Mouse (Mus musculus): ENCODE data around the gene Dhx30.

Dhx30 gene

DNA sequence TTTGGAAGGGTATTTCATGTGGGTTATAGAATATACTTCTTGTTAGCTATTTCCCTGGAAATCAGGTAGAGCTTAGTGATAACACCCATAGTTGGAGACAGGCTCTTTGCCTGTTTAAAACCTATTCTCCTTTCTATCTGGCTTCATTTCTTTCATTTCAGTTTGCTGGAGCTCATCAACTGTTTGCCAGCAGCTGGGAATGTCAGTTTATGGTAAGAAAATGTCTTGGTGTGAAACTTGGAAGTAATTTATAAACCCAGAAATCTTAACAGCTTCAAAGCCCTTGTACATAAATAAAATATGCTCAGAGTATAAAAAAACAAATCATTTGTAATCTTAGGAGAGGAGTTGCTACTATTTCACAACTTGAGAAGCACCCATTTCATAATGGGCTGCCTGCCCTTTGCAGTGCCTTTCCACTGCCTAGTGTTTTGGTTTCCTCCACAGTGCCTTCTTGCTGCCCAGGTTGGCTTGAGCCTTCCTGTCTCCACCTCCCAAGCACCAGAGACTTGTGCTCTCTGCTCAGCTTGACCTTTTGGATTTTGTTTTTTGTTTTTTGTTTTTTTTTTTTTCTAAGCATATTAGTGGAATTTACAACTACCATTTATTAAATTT is 71.8 kb downstream of the Dhx30 start:
- DNase-seq (ENCODE audit: low spot score) = no peak

DNA sequence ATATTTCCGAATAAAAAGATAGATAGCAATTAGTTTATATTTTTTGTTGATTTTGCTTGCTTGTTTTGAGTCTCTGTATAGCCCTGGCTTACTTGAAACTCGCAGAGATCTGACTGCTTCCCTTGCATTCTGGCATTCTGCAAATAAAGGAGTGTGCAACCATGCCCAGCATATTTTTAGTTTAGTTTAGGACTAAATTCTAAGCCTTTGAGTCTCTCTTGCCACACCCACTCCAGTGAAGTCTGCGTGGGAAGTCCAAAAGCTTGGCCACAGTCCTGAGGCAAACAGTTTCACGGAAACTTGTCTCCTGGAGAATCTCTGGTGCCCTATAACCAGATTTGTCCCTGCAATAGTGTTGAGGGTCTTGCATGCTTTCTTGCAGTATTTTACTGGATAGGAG is 73.3 kb downstream of the Dhx30 start:
- no peak for DNase-seq (ENCODE audit: low spot score)

DNA sequence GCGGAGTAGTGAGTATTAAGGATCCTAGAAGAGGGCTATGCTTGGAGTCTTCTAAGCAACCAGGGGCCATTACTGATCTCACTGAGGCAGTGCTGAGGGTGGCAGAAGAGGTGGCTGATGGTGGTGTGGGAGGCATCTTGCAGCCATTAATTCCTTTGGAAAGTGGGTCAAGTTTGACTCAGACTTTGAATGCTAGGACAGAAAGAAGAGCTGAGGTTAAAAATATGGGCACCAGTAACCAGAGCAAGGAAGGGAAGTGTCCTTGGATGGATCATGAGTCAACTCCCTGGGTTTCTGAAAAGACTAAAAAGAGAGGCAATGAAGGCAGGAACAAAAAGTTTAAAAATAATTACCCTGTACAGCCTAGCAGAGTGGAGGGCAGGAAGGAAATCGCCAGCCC is 79.1 kb downstream of the Dhx30 start:
- DNase-seq (ENCODE audit: low spot score) = no peak

DNA sequence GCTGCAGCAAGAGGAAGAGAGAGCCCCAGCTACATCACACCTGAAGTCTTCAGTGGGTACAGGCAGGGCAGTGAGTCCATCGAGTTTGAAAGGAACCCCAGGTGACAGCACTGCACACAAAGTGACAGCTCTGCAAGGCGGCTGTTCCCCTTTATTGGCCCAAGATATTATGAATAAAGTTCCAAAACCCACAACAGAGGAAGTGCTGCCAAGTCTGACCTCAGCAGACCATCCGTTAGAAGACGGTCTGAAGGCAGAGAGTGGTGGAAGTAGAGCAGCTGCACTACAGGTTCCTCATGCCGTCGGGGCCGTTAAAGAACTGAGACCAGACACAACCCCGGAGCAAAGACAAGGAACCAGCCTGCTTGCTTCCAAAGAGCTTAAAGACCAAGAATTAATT is 79.7 kb downstream of the Dhx30 start:
- no peak for DNase-seq (ENCODE audit: low spot score)

DNA sequence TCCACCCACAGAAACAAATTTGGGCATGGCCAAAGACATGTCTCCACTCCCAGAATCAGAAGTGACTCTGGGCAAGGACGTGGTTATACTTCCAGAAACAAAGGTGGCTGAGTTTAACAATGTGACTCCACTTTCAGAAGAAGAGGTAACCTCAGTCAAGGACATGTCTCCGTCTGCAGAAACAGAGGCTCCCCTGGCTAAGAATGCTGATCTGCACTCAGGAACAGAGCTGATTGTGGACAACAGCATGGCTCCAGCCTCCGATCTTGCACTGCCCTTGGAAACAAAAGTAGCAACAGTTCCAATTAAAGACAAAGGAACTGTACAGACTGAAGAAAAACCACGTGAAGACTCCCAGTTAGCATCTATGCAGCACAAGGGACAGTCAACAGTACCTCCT is 82.5 kb downstream of the Dhx30 start:
- DNase-seq (ENCODE audit: low spot score) = no peak
